Mouse (Mus musculus): ENCODE measurements around the gene Kctd13.

DNA sequence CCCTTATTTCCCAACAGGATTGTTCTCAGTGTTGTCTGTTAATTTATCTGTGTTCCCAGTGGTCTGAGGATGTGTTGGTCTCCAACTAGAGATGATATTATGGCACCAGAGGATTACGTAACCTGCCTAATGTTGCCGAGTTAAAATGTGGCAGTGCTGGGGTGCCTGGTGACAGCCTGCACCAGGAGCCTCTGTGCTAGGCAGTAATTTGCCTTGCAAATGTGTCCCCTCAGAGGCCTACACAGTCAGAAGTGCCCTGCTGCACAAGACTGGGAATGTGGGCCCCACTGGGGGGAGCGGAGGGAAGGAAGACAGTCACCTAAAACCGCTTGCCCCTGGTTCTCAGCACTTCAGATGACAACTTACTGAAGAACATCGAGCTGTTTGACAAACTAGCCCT lies 13.1 kb downstream of the Kctd13 start:
- TF ChIP-seq CTCF (IDR thresholded peaks at IDR 0.05; ENCODE audit: borderline replicate concordance, extremely low read depth, insufficient read depth, insufficient read length) (no peak), POLR2A (IDR thresholded peaks at IDR 0.05; ENCODE audit: borderline replicate concordance, extremely low read depth, insufficient read depth, insufficient read length, poor library complexity, severe bottlenecking) (no peak)
